Comparison of ENCODE assay signal across 8 mouse cellular contexts in genomic region chr14:46884701-46885428, GRCm38 (mm10). TPM values are rescaled to one million over a fixed set of nuclear protein-coding genes. Genes with fewer than 3 reads are reported as not detected.
A peak's percentile ranks its signal among the peaks of the same experiment; 100 is the strongest.
DNase-seq lines count a peak whose midpoint lies in the region; ATAC-seq and TF ChIP-seq lines count a peak whose summit lies in the region.

No protein-coding gene starts in this region.

- TF ChIP-seq POLR2A in embryonic fibroblast, embryonic 13.5 days (IDR thresholded peaks at IDR 0.05; ENCODE audit: low read depth, low read length) = peak; percentile 85

- H3K9me3 ChIP-seq in heart, embryonic 11.5 days (replicated peaks; ENCODE audit: control insufficient read depth, low read length) = no peaks in the 10 kb centered on the region
- no peaks in the 10 kb centered on the region for H3K9me3 ChIP-seq in kidney, embryonic 15.5 days (replicated peaks)
- no peaks in the 10 kb centered on the region for H3K9me3 ChIP-seq in neural tube, embryonic 11.5 days (ENCODE audit: control insufficient read depth, low read length)

- peak overlapping the region; percentile 85 for H3ac ChIP-seq in C2C12 (ENCODE audit: control insufficient read depth, insufficient read length, low read depth)

- peak overlapping the region; percentile 91 for H3K9ac ChIP-seq in heart, embryonic 11.5 days (ENCODE audit: low read depth, low read length)
- peak overlapping the region; percentile 69 for H3K9ac ChIP-seq in kidney, embryonic 15.5 days
- peak overlapping the region; percentile 69 for H3K9ac ChIP-seq in neural tube, embryonic 11.5 days (ENCODE audit: low read length)

- H3K4me1 ChIP-seq in embryonic fibroblast, embryonic 13.5 days (ENCODE audit: control insufficient read depth, insufficient read depth, low read length) = no peaks in the 10 kb centered on the region; the same call in 1 of the 2 replicates
- peaks cover 22% of the 10 kb centered on the region for H3K4me1 ChIP-seq in heart, embryonic 11.5 days (ENCODE audit: control insufficient read depth, insufficient read depth, low read length)
- peaks cover 39% of the 10 kb centered on the region for H3K4me1 ChIP-seq in kidney, embryonic 15.5 days
- peaks cover 12% of the 10 kb centered on the region for H3K4me1 ChIP-seq in neural tube, embryonic 11.5 days (ENCODE audit: control insufficient read depth, insufficient read depth, low read length)

- peaks cover 24% of the 10 kb centered on the region for H3K36me3 ChIP-seq in C2C12 (ENCODE audit: control insufficient read depth, insufficient read depth)
- peaks cover 5% of the 10 kb centered on the region; the same call in 1 of the 2 replicates for H3K36me3 ChIP-seq in heart, embryonic 11.5 days (ENCODE audit: control insufficient read depth, insufficient read depth, low read length)
- no peaks in the 10 kb centered on the region for H3K36me3 ChIP-seq in kidney, embryonic 15.5 days
- H3K36me3 ChIP-seq in neural tube, embryonic 11.5 days (ENCODE audit: control insufficient read depth, insufficient read depth, low read length) = no peaks in the 10 kb centered on the region

- peak; percentile 70 to 80 for DNase-seq in adrenal gland, postnatal 36 days
- DNase-seq in liver = peak; percentile 48
- peak; percentile 78 for DNase-seq in neural tube, embryonic 11.5 days (ENCODE audit: low spot score)
- peak; percentile 8 to 29 for DNase-seq in thymus, postnatal 10 days (ENCODE audit: low spot score in 2 of 2)

- H3K4me3 ChIP-seq in C2C12 (ENCODE audit: insufficient read depth, poor library complexity, severe bottlenecking) = peak overlapping the region; percentile 66
- peak overlapping the region; percentile 89 for H3K4me3 ChIP-seq in embryonic fibroblast, embryonic 13.5 days (ENCODE audit: insufficient read depth, low read length)
- peak overlapping the region; percentile 80 for H3K4me3 ChIP-seq in heart, embryonic 11.5 days (ENCODE audit: low read depth, low read length)
- peak overlapping the region; percentile 57 for H3K4me3 ChIP-seq in kidney, embryonic 15.5 days (replicated peaks)
- H3K4me3 ChIP-seq in neural tube, embryonic 11.5 days (ENCODE audit: low read depth, low read length) = peak overlapping the region; percentile 62

- peaks cover 53% of the 10 kb centered on the region for H3K79me3 ChIP-seq in C2C12 (ENCODE audit: low read depth)

- peak overlapping the region; percentile 90 for H3K4me2 ChIP-seq in heart, embryonic 11.5 days
- H3K4me2 ChIP-seq in kidney, embryonic 15.5 days = peak overlapping the region; percentile 99
- peak overlapping the region; percentile 96 for H3K4me2 ChIP-seq in neural tube, embryonic 11.5 days (ENCODE audit: low read depth)

- no peaks in the 10 kb centered on the region for H3K27me3 ChIP-seq in C2C12 (ENCODE audit: control insufficient read depth, insufficient read depth, insufficient read length)
- H3K27me3 ChIP-seq in heart, embryonic 11.5 days (ENCODE audit: control insufficient read depth, insufficient read depth, low read length) = 0 out of 2 replicates have a peak, but pooled peaks cover 2% of the 10 kb centered on the region
- no peaks in the 10 kb centered on the region for H3K27me3 ChIP-seq in kidney, embryonic 15.5 days
- peaks cover 2% of the 10 kb centered on the region; the same call in 1 of the 2 replicates for H3K27me3 ChIP-seq in neural tube, embryonic 11.5 days (ENCODE audit: control insufficient read depth, insufficient read depth, low read length)

- under 1% methylated on average over 47 of the region's 52 CpGs for WGBS in heart, embryonic 11.5 days (ENCODE audit: insufficient replicate concordance)
- WGBS in kidney, embryonic 15.5 days = under 1% methylated on average over 49 of the region's 52 CpGs
- under 1% methylated on average over 32 of the region's 52 CpGs for WGBS in neural tube, embryonic 11.5 days

- ATAC-seq in heart, embryonic 11.5 days (replicated peaks; ENCODE audit: insufficient number of reproducible peaks, low FRiP score, low TSS enrichment) = no peak; the same call in 1 of the 2 replicates
- peak; percentile 49 for ATAC-seq in kidney, embryonic 15.5 days (replicated peaks; ENCODE audit: low FRiP score)
- peak; percentile 67 for ATAC-seq in neural tube, embryonic 11.5 days (ENCODE audit: insufficient read depth, low FRiP score, low TSS enrichment)

- no peak for TF ChIP-seq CTCF in C2C12 (IDR thresholded peaks at IDR 0.05; ENCODE audit: control insufficient read depth, insufficient read depth, insufficient read length)
- no peak for TF ChIP-seq CTCF in embryonic fibroblast, embryonic 13.5 days (IDR thresholded peaks at IDR 0.05; ENCODE audit: borderline replicate concordance, insufficient read depth, low read length)

- peaks cover 68% of the 10 kb centered on the region for H3K79me2 ChIP-seq in C2C12 (ENCODE audit: control insufficient read depth, insufficient read depth)

- peak overlapping the region; percentile 98 for H3K27ac ChIP-seq in embryonic fibroblast, embryonic 13.5 days (ENCODE audit: insufficient read depth, low read length)
- peak overlapping the region; percentile 97 for H3K27ac ChIP-seq in heart, embryonic 11.5 days (ENCODE audit: low read depth, low read length)
- peak overlapping the region; percentile 89 for H3K27ac ChIP-seq in kidney, embryonic 15.5 days
- peak overlapping the region; percentile 68 for H3K27ac ChIP-seq in neural tube, embryonic 11.5 days (ENCODE audit: low read depth, low read length)

TF ChIP-seq in C2C12, 6 proteins besides CTCF, POLR2A, EP300 and RAD21:
- TF ChIP-seq USF1 (IDR thresholded peaks at IDR 0.05; ENCODE audit: low read depth) = no peak
- TF ChIP-seq FOSL1 (IDR thresholded peaks at IDR 0.05; ENCODE audit: insufficient read depth, low read length, poor library complexity, severe bottlenecking) = no peak
- no peak for TF ChIP-seq MYOG (IDR thresholded peaks at IDR 0.05; ENCODE audit: control insufficient read depth, extremely low read depth, insufficient read length)
- TF ChIP-seq CEBPB (IDR thresholded peaks at IDR 0.05; ENCODE audit: low read depth) = no peak
- no peak for TF ChIP-seq MAX (IDR thresholded peaks at IDR 0.05)
- TF ChIP-seq MYOD1 (IDR thresholded peaks at IDR 0.05; ENCODE audit: control insufficient read depth, insufficient read length, low read depth) = no peak

RNA-seq across cellular contexts. Expression of gene Samd4, which starts 2.2 kb away (rescaled TPM):
- 9.9 TPM for polyA plus RNA-seq in C2C12 (2012; fragmentation: generic; extraction: Trizol)
- 10 to 100 TPM; 23.6 to 33.3 TPM for total RNA-seq in adrenal gland, postnatal 36 days (2021)
- 54.3 and 71.0 TPM in 2 replicates for polyA plus RNA-seq in embryonic fibroblast, embryonic 13.5 days (2011; ENCODE audit: insufficient read length, low read depth, missing spikeins)
- 8.9 and 13.1 TPM in 2 replicates for polyA plus RNA-seq in heart, embryonic 11.5 days (2014; fragmentation: Nextera tagmentation; extraction: Ambion mirVana)
- polyA plus RNA-seq in kidney, embryonic 15.5 days (2015; fragmentation: Nextera tagmentation; extraction: Ambion mirVana) = 5.0 and 5.2 TPM in 2 replicates
- 2.5 and 2.9 TPM in 2 replicates for polyA plus RNA-seq in neural tube, embryonic 11.5 days (2014; fragmentation: Nextera tagmentation; extraction: Ambion mirVana)

RNA-seq across cellular contexts. Expression of gene Cgrrf1, which starts 52.9 kb away (rescaled TPM):
- polyA plus RNA-seq in C2C12 (2012; fragmentation: generic; extraction: Trizol) = 28.7 TPM
- total RNA-seq in adrenal gland, postnatal 36 days (2021) = 10 to 100 TPM; 41.4 to 51.1 TPM
- 29.6 and 34.5 TPM in 2 replicates for polyA plus RNA-seq in embryonic fibroblast, embryonic 13.5 days (2011; ENCODE audit: insufficient read length, low read depth, missing spikeins)
- polyA plus RNA-seq in heart, embryonic 11.5 days (2014; fragmentation: Nextera tagmentation; extraction: Ambion mirVana) = 26.9 and 29.0 TPM in 2 replicates
- 27.8 and 29.9 TPM in 2 replicates for polyA plus RNA-seq in kidney, embryonic 15.5 days (2015; fragmentation: Nextera tagmentation; extraction: Ambion mirVana)
- 29.6 and 33.0 TPM in 2 replicates for polyA plus RNA-seq in neural tube, embryonic 11.5 days (2014; fragmentation: Nextera tagmentation; extraction: Ambion mirVana)

Comparison
In these comparisons a context has a peak if more than half of its experiments do, and no peak if none do; other contexts are left out.
1. DNase-seq: peak in every context shown above with its lines; median percentile 78 in neural tube, embryonic 11.5 days; 75 in adrenal gland, postnatal 36 days; 48 in liver; 18 in thymus, postnatal 10 days.